Mouse (Mus musculus): Measurements from ENCODE around the gene Pitpnc1.

The Pitpnc1 gene

GRCm38 (mm10) chr11:107437723-107438122, 32.8 kb downstream of the Pitpnc1 start:
- no peak for DNase-seq

- DNase-seq, result no peak
Observed at GRCm38 (mm10) chr11:107435776-107436449, 34.6 kb downstream of the Pitpnc1 start.

DNA sequence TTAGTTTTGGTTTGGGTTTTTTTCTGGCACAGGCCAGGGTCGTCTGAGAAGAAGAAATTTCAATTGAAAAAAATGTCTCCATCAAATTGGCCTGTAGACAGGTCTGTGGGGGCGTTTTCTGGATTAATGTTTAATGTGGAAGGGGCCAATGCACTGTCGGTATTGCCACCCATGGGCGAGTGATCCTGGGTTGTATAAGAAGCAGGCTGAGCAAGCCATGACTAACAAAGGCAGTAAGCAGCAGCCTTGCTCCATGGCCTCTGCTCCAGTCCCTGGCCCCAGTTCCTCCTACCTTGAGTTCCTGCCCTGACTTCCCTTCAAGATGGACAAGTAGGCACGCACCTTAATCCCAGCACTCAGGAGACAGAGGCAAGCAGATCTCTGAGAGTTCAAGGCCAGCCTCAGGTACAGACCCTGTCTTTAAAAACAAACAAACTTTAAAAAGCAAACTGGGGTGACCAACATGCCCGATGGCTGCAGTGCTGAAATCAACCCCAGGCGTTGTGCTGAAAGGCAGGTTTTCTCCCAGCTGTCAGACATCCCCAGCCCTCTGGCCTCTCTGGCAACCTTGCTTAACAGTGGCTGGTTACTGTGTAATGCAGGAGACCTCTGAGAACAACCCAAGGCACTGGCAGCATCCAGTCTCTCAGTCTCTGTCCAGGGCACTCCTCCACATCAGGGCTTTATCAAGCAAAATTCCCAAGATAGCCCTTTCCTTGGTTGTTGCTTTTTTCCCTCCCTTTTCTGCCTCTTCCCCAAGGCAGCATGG, 39.1 kb downstream of the Pitpnc1 start:
- no peak for DNase-seq

DNA sequence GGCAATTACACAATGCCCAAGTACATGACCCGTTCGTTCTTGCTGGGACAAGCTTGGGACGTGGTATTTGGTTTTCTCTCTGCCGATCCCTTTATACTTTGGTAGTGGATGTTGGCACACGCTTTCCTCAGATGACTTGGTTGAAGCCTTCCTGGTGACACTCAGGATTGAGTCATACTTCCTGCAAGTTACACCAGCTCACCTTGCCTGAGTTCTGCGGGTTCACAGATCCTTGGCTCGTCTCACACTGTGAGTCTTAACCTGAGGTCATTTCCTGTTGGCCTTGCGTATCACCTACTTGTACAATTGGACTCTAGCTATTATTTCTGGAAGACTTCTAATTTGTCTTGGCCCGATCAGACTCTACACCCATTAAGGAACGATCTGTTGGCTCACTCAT, 42.5 kb downstream of the Pitpnc1 start:
- no peak for DNase-seq

- DNase-seq, result no peak
Observed at GRCm38 (mm10) chr11:107424176-107424575, 46.3 kb downstream of the Pitpnc1 start.

- DNase-seq, result no peak
Observed at GRCm38 (mm10) chr11:107422356-107422754, 48.1 kb downstream of the Pitpnc1 start.

- DNase-seq, result peak; percentile 60
Observed at GRCm38 (mm10) chr11:107421751-107422355, 48.6 kb downstream of the Pitpnc1 start.

DNA sequence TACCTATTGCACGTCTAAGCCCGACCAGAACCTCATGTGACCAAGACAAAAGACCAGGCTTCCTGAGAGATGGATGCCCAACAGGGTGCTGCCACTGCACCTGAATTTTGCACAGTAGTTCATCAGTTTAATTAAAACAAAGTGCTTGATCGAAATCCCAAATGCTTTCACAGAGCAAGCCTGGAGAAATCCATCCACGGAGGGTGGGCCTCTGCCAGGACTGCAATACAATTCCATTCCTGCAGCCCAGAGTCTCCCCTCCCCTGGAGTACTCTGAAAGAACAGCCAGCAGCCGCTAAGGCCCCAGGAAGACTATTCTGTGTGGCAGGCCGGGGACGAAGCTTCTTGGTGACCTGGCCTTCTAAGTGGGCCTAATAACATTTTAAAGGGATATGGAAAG, 50.6 kb downstream of the Pitpnc1 start:
- DNase-seq, result no peak

DNA sequence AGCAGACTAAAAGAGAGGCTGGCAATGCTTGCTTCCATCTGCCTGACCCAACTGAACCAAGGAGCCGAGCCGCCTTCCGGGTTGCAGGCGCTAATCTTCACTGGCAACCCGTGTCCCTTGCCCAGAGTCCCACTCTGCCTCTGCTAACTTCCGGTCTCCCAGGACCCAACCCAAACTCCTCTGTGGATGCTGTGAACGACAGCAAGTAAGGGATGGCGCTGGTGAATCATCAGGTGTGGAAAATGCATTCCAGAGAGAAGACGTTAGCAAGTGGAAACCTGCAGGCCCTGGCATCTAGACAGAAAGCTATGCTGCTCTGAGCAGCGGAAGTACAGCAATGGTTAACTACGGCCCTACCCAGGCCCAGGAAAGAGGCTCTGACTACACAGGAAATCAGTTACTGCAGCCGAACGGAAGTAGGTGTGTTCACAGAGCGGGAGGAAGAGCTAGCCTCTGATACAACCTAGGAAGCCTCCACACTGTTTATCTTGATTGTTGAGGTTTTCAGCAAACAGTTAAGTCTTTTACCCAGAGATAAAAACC, 53.4 kb downstream of the Pitpnc1 start:
- peak; percentile 70 for DNase-seq

DNA sequence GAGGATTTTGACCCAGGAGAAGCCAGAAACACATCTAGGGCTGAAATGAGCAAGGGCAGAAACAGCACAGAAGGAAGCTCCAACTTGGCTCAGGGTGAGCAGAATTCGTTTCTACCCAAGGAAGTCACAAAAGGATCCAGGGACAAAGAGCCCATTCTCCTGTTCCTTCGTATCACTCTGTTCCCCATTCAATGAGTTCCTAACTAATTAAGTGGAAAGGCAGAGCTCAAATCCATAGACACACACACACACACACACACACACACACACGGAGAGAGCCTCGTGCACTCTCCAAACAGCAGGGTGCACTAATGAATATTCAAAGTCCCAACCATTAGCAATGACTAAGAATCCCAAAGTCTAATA, 54.0 kb downstream of the Pitpnc1 start:
- DNase-seq, result no peak

DNA sequence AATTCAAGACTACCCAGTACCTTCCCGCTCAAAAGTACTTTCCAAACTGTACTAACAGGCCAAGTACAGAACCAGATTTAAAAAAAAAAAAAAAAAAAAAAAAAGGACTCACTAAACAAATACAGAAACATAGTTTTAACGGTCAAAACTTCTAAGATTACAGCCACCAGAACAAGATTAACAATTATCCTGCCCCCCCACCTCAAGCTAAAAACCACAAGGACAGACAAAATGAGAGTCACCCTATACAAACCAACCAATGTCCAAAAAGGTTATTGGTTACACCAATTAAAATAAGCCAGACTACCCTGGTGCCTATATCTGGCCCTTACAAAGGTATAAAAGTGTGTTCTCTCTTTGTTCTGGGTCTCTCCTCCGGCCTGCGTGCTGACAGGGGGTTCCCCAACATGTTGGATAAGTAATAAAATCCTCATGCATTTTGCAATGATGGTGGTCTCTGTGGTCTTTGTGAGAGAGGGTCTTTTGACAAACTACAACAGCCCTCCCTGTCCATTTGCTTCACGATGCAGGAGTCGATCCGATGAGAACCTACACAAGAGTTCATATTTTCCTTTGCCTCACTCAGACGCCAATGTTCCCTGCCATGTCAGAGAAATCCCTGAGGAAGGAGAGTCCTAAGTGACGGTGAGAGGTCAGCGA, 54.5 kb downstream of the Pitpnc1 start:
- DNase-seq, result no peak

GRCm38 (mm10) chr11:107414996-107415747, 55.3 kb downstream of the Pitpnc1 start:
- peak; percentile 28 for DNase-seq

- DNase-seq, result peak; percentile 62
Observed at GRCm38 (mm10) chr11:107413251-107413655, 57.2 kb downstream of the Pitpnc1 start.

DNA sequence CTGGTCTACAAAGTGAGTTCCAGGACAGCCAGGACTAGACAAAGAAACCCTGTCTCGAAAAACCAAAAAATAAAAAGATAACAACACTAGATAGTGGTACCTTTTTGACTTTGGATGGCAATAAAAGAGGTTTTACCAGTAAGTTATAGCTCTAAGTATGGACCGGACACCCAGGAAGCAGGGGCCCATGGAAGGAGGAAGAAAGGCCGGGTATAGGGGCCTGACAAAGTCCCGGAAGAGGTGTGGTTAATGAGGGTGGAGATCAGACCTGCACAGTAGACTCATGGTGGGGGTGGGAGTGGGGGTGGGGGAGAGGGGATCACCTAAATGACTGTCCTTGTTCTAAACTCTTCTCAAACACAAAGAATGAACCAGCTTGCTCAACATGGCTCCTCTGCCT, 58.4 kb downstream of the Pitpnc1 start:
- DNase-seq, result no peak

DNA sequence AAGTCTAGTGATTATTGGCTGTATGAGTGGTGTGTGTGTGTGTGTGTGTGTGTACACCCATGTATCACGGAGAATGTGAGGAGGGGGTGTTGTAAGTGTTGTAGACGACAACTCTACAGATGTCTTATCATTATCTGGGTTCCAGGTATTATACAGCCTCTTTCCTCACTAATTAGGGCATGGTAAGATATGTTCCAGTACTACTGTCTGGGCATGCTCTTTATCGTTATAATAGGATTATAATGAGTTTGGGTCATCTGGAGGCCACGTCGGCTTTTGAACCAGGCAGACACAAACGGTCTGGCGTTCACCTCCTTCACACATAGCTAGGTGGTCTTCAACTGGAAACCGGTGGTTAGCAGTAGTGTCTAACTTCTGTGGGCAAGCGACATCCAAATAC, 58.9 kb downstream of the Pitpnc1 start:
- no peak for DNase-seq

- no peak for DNase-seq
Observed at GRCm38 (mm10) chr11:107410804-107411203, 59.7 kb downstream of the Pitpnc1 start.

- peak; percentile 43 for DNase-seq
Observed at GRCm38 (mm10) chr11:107410090-107410732, 60.3 kb downstream of the Pitpnc1 start.

- DNase-seq, result no peak
Observed at GRCm38 (mm10) chr11:107408886-107409285, 61.6 kb downstream of the Pitpnc1 start.

DNA sequence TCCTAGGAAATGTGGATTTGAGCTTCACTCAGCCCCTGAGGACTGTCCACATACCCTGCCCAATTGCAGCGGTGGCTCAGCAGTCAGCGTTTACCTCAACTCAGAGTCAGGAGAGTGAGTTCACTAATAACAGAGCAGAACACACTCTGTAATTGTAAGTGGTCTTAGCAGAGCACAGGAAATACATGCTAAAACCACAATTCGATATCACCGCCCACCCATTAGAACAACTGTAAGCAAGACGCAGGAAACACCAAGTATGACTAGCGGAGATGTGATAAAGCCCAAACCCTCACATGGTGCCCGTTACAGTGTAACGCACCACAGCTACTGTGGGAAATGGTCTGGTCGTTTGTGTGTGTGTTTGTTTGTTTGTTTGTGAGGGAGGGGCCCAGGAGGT, 62.8 kb downstream of the Pitpnc1 start:
- DNase-seq, result no peak

GRCm38 (mm10) chr11:107405606-107406333, 64.7 kb downstream of the Pitpnc1 start:
- no peak for DNase-seq

- DNase-seq, result no peak
Observed at GRCm38 (mm10) chr11:107403309-107403708, 67.2 kb downstream of the Pitpnc1 start.
